Mouse (Mus musculus) heart, postnatal 0 days (tissue): ENCODE results near the gene Celf2. TPM values are rescaled to one million over a fixed set of nuclear protein-coding genes. Genes with fewer than 3 reads are reported as not detected.

Source experiments
- ATAC-seq: fragments of 200-750 bp; cut with Nextera tagmentation; 2 replicates; pipeline ENCODE4 v1.8.0; 2017; ENCODE audit warnings: low read depth, moderate number of reproducible peaks, moderate library complexity; ENCODE audit not compliant: insufficient read depth
- DNase-seq: peaks from one replicate; pipeline ENCODE4 v3.0.0-alpha.2; 2016; ENCODE audit warnings: low spot score
- H3K27ac ChIP-seq: fragments of 300-500 bp; sonication (generic); 2 replicates; pipeline ENCODE4 v1.5.1; 2014; ENCODE audit warnings: low read depth, mild to moderate bottlenecking
- H3K27me3 ChIP-seq: fragments of 300-500 bp; sonication (generic); 2 replicates; pipeline ENCODE4 v1.6.1; 2014; ENCODE audit warnings: low read length, mixed read lengths; ENCODE audit not compliant: control insufficient read depth, insufficient read depth
- H3K36me3 ChIP-seq: fragments of 300-500 bp; sonication (generic); replicated peaks from 2 replicates; pipeline ENCODE4 v1.6.1; 2014; ENCODE audit warnings: low read length, mixed read lengths; ENCODE audit not compliant: control insufficient read depth, insufficient read depth
- H3K4me1 ChIP-seq: fragments of 300-500 bp; sonication (generic); 2 replicates; pipeline ENCODE4 v1.6.1; 2014; ENCODE audit warnings: antibody characterized with exemption; ENCODE audit not compliant: control insufficient read depth, insufficient read depth
- H3K4me2 ChIP-seq: fragments of 300-500 bp; sonication (generic); 2 replicates; pipeline ENCODE4 v1.6.1; 2014; ENCODE audit warnings: low read depth, mild to moderate bottlenecking, low read length, moderate library complexity
- H3K4me3 ChIP-seq: fragments of 300-500 bp; sonication (generic); 2 replicates; pipeline ENCODE4 v1.5.1; 2014; ENCODE audit warnings: low read depth, low read length
- H3K9ac ChIP-seq: fragments of 300-500 bp; sonication (generic); replicated peaks from 2 replicates; pipeline ENCODE4 v1.6.1; 2014; ENCODE audit warnings: low read depth, low read length, mixed read lengths
- H3K9me3 ChIP-seq: fragments of 300-500 bp; sonication (generic); replicated peaks from 2 replicates; pipeline ENCODE4 v1.6.1; 2016; ENCODE audit warnings: low read length; ENCODE audit not compliant: control insufficient read depth
- CTCF ChIP-seq: IDR thresholded peaks from 2 replicates; pipeline ENCODE4 v1.5.1; 2016; ENCODE audit warnings: antibody characterized with exemption, control low read depth, low read depth
- EP300 ChIP-seq: IDR thresholded peaks from 2 replicates; pipeline ENCODE4 v1.6.1; 2016; ENCODE audit warnings: antibody characterized with exemption, low read depth
- WGBS: fragments of 180-500 bp; shearing (Covaris S2); extraction: QIAGEN DNeasy Blood & Tissue Kit; methylation state at CpG from one replicate; pipeline ENCODE4 v1.1.7; 2014; 5-methylcytosine and 5-hydroxymethylcytosine counted together
- polyA plus RNA-seq: library from polyadenylated mRNA; unstranded; fragments of >200 nt; fragmentation: Nextera tagmentation; extraction: Ambion mirVana; gene quantifications from 2 replicates; pipeline ENCODE4 v1.2.1, GENCODE M21; 2015
- total RNA-seq: library from RNA; depleted of rRNA; stranded (reverse); fragments of >200 nt; gene quantifications from 2 replicates; pipeline ENCODE4 v1.2.3, GENCODE M21; 2014; ENCODE audit warnings: low replicate concordance

Celf2 gene
- total and polyA plus RNA-seq, 2 experiments from 2014 or later: 47.6 to 64.9 TPM

DNA sequence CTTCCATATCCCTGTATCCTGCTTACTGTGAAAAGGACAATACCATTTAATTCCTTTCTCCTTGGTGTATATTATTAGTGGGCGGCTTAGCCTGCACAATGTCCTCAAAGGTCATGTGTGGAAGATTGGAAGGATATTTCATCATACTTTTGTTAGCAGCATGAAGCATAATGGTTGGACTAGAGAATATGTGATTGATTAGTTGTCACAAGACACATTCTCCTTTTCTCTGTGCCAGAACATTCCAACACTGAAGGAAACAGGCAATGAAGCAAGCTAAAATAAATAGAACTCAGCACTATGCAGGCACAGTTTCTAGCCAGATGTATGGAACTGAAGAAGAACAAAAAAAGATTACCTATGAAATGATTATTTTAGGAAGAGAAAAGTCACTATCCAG is 482.6 kb downstream of the Celf2 start:
- TF ChIP-seq CTCF (no peak), EP300 (no peak)
- no peaks in the 10 kb centered on the region for H3K4me1 ChIP-seq
- no peaks in the 10 kb centered on the region for H3K9me3 ChIP-seq
- no peaks in the 10 kb centered on the region for H3K36me3 ChIP-seq
- WGBS: 94% methylated on average over 1 of the region's 1 CpGs
- no peak overlapping the region for H3K4me3 ChIP-seq
- H3K27me3 ChIP-seq: no peaks in the 10 kb centered on the region
- no peak overlapping the region for H3K9ac ChIP-seq
- DNase-seq (no peak), ATAC-seq (no peak)
- no peak overlapping the region for H3K4me2 ChIP-seq
- H3K27ac ChIP-seq: no peak overlapping the region

DNA sequence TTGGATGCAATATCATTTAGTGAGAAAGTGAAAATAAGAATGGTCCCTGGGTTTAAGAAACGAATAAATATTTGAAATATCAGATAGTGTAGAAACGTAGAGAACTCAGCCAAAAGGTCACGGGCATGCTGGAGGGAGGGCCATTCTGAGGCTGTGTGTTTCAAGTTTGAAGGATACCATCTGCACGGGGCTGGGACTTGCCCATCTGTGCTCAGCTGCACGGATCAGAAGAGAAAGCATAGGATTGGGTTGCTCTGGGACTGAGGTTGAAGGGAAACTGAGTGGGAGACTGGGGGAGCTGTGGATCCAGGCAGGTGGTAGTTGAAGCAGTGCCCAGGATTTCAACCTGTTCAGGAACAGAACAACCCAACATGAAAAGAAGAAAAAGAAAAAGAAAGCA is 483.8 kb downstream of the Celf2 start:
- Histone ChIP-seq H3K4me3 (no peak overlapping the region), H3K4me1 (no peaks in the 10 kb centered on the region), H3K36me3 (no peaks in the 10 kb centered on the region; the same call in 1 of the 2 replicates), H3K9ac (no peak overlapping the region), H3K27ac (no peak overlapping the region), H3K4me2 (no peak overlapping the region), H3K27me3 (no peaks in the 10 kb centered on the region), H3K9me3 (no peaks in the 10 kb centered on the region)
- no peak for DNase-seq
- ATAC-seq: no peak
- no peak for TF ChIP-seq CTCF
- TF ChIP-seq EP300: no peak
- WGBS: 62% methylated on average over 5 of the region's 5 CpGs

DNA sequence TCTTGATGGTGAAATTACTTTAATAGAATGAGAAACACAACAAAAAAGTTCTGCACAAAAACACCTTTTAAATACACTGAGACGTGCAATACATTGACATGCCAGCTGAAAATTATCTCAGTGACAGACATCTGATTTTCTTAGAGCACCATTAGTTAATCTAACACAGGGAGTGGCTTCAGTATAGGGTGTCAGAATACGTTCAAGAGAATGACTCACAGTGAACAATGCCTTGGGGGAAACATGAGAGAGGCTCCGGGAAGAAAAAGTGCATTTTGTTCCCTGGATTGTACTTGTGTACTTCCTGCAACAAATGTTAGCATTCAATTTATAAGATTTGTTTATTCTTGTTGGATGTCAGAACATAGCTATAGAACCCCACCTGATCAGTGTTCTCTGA is 487.2 kb downstream of the Celf2 start:
- DNase-seq: no peak
- Histone ChIP-seq H3K4me3 (no peak overlapping the region), H3K27me3 (no peaks in the 10 kb centered on the region), H3K4me1 (no peaks in the 10 kb centered on the region), H3K9ac (no peak overlapping the region), H3K36me3 (no peaks in the 10 kb centered on the region; the same call in 1 of the 2 replicates), H3K9me3 (no peaks in the 10 kb centered on the region), H3K4me2 (no peak overlapping the region), H3K27ac (no peak overlapping the region)
- 43% methylated on average over 3 of the region's 3 CpGs for WGBS
- no peak for TF ChIP-seq CTCF
- no peak for TF ChIP-seq EP300
- ATAC-seq: no peak

DNA sequence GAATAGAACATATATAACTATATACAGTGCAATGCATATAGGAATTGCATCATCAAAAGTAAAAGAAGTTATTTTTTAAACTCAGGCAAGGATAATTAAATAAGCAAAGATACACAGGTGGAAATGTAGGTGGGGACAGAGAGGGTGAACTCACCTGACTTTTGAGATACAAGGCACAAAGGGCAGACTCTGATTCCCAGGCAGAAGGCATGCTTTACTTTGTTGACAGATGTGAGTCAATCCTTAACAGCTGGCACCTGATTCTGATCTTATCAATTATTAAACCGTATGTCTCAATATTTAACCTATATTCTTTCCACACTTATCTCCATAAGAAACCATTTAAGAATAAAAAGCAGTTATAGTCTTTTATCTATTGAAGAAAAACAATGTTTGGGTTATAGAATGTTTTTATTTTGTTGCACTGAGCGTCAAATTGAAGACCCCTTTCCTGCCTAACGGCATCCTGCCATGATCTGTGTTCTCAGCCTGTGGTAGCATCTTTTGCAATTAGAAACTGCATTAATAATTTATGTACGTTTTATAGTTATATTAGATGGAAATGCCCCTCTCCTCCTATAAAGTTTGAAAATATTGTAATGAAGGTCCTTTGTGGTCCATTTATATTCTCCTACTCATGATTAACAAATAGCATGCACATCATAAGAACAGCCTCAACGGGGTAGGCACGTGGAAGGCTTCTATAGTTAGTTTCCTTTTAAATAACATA is 491.8 kb downstream of the Celf2 start:
- TF ChIP-seq EP300 (no peak), CTCF (no peak)
- no peak overlapping the region for H3K9ac ChIP-seq
- ATAC-seq: no peak
- H3K4me1 ChIP-seq: no peaks in the 10 kb centered on the region
- H3K4me3 ChIP-seq: no peak overlapping the region
- H3K27ac ChIP-seq: no peak overlapping the region
- no peak overlapping the region for H3K4me2 ChIP-seq
- H3K9me3 ChIP-seq: no peaks in the 10 kb centered on the region
- WGBS: 87% methylated on average over 6 of the region's 6 CpGs
- DNase-seq: no peak
- no peaks in the 10 kb centered on the region; the same call in 1 of the 2 replicates for H3K36me3 ChIP-seq
- no peaks in the 10 kb centered on the region for H3K27me3 ChIP-seq

DNA sequence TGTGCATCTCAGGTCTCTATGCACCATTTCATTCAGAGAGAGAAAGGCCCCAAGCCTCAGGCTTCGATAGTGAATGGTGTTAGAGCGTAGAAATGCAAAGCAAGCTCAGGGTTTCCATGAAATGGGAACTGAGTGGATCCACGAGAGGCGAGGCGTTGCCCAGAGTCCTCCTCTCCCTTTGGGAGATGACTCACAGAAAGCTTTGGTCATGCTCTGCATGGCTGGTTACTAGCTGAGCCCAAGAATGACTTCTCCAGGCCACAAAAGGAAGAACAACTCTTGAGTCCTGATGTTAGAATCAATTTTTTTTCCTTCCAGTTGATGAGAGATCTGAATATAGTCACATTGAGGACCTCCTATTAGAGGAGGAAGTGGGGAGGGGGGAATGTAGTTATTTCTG is 496.2 kb downstream of the Celf2 start:
- H3K36me3 ChIP-seq: no peaks in the 10 kb centered on the region
- no peaks in the 10 kb centered on the region for H3K9me3 ChIP-seq
- H3K27ac ChIP-seq: no peak overlapping the region
- no peak overlapping the region for H3K4me3 ChIP-seq
- no peaks in the 10 kb centered on the region for H3K27me3 ChIP-seq
- H3K4me1 ChIP-seq: no peaks in the 10 kb centered on the region
- ATAC-seq (no peak), DNase-seq (no peak)
- H3K4me2 ChIP-seq: no peak overlapping the region
- H3K9ac ChIP-seq: no peak overlapping the region
- 76% methylated on average over 5 of the region's 5 CpGs for WGBS
- TF ChIP-seq CTCF (no peak), EP300 (no peak)

DNA sequence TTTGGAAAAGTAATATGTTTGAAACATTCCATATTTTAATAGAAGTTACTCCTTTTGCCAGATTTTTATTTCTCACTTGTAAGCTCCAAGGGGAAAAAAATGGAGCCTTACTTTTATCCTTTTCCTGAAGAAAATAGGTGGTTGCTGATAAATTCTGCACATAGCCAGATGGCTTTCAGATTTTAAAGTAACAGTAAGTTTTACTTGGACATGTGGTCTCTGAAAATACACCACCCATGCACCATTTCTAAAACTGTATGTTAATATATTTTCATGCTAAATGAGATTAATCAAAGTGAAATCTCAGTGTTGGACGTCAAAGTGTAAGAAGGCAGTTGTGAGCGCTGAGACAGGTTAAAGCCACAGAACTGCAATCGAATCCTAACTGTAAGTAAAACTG is 502.5 kb downstream of the Celf2 start:
- no peak for TF ChIP-seq CTCF
- TF ChIP-seq EP300: no peak
- Histone ChIP-seq H3K9me3 (no peaks in the 10 kb centered on the region), H3K4me3 (no peak overlapping the region), H3K27ac (no peak overlapping the region), H3K4me1 (no peaks in the 10 kb centered on the region), H3K27me3 (no peaks in the 10 kb centered on the region), H3K4me2 (no peak overlapping the region), H3K9ac (no peak overlapping the region), H3K36me3 (no peaks in the 10 kb centered on the region)
- ATAC-seq (no peak), DNase-seq (no peak)
- 88% methylated on average over 3 of the region's 3 CpGs for WGBS
